Mouse (Mus musculus): Measurements from ENCODE around the gene Cald1. TPM values are rescaled to one million over a fixed set of nuclear protein-coding genes. Genes with fewer than 3 reads are reported as not detected.

The Cald1 gene
- polyA plus RNA-seq, 1 experiment, result 0.63 TPM

DNA sequence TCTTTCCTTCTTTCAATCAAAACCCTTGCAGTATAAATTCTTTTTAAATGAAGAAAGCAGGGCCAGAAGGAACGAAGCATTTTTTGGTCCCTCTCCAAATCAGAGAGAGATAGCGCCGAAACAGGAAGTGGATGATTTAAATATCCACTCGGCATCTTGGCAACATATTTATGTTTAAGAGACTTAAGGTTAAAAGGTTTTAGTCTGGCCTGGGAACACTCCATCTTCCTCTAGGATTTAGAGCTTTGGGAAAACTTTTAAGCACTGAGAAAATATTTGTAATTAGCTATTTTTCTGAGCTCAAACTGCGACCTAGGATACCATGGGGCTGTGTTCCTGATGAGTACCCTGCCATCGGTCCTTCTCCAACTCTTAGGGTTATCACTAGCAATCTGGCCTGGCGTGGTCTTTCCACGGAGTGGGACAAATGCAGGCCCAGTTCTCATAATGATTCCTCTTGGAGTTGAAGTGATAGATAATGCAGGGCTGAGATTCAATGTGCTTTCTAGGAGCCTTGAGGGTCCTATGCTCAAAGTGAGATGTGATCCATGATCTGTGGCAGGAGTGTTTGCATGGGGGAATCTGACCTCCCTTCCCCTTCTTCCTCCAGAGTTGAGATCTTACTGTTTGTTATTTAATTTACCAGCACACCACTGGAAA, 28.4 kb downstream of the Cald1 start:
- TF ChIP-seq TAL1 (IDR thresholded peaks at IDR 0.05; ENCODE audit: low read length) (no peak), GATA1 (IDR thresholded peaks at IDR 0.05; ENCODE audit: low read length) (no peak)

GRCm38 (mm10) chr6:34628131-34628530, 29.8 kb downstream of the Cald1 start:
- Histone ChIP-seq H3K4me1 (ENCODE audit: control insufficient read depth) (no peaks in the 10 kb centered on the region), H3K9me3 (ENCODE audit: control insufficient read depth, low read length) (no peaks in the 10 kb centered on the region), H3K4me3 (replicated peaks) (no peak overlapping the region), H3K27me3 (ENCODE audit: control insufficient read depth) (no peaks in the 10 kb centered on the region), H3K36me3 (ENCODE audit: control insufficient read depth) (no peaks in the 10 kb centered on the region)
- TF ChIP-seq GATA1 (IDR thresholded peaks at IDR 0.05; ENCODE audit: low read length), result no peak
- no peak for TF ChIP-seq TAL1 (IDR thresholded peaks at IDR 0.05; ENCODE audit: low read length)

More for the DNA sequence above, 28.4 kb downstream of the Cald1 start:
- H3K4me3 ChIP-seq (replicated peaks), result no peak overlapping the region
- H3K27me3 ChIP-seq (ENCODE audit: control insufficient read depth), result no peaks in the 10 kb centered on the region
- H3K9me3 ChIP-seq (ENCODE audit: control insufficient read depth, low read length), result no peaks in the 10 kb centered on the region
- no peaks in the 10 kb centered on the region for H3K4me1 ChIP-seq (ENCODE audit: control insufficient read depth)
- no peaks in the 10 kb centered on the region for H3K36me3 ChIP-seq (ENCODE audit: control insufficient read depth)

- Histone ChIP-seq H3K27me3 (ENCODE audit: control insufficient read depth) (no peaks in the 10 kb centered on the region), H3K4me3 (replicated peaks) (no peak overlapping the region), H3K36me3 (ENCODE audit: control insufficient read depth) (no peaks in the 10 kb centered on the region), H3K4me1 (ENCODE audit: control insufficient read depth) (no peaks in the 10 kb centered on the region), H3K9me3 (ENCODE audit: control insufficient read depth, low read length) (no peaks in the 10 kb centered on the region)
- TF ChIP-seq TAL1 (IDR thresholded peaks at IDR 0.05; ENCODE audit: low read length) (no peak), GATA1 (IDR thresholded peaks at IDR 0.05; ENCODE audit: low read length) (no peak)
Measured at GRCm38 (mm10) chr6:34633776-34634175, 35.5 kb downstream of the Cald1 start.

DNA sequence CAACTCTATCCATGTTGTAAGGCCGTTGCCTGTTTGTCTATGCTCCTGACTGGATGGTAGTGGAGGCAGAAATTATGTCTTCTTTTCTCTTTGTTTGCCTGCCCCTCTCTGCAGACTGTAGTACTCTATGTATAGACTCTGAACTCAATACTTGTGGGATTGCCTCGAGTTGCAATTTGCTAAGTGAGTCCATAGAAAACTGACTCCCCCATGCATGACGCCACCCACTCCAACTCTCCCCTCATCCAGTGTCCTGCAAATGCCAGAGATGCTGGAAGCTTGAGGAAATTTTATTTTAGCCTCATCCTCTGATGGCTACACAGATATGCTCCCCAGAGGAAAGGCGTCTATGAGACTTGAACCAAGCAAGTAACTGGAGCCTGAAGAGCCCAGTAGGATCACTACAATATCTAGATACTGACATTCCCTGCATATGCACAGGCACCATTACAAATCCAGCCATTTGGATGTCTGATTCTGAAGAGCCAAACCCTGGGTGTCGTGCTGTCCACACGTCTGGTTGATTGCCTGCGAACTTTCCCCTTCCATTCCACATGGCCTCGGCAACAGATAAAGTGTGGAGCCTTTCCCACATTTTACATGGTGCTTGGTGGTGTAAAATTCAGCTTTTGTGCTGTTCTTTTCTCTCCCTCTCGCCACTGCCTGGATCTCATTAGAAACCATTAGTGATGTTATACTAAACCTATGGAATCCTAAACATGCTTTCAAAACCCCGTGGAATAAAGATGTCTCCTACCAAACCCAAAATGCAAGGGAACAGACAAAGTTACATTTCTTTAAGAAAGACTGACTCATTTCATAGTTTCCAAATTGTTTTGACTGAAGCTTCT, 39.5 kb downstream of the Cald1 start:
- TF ChIP-seq TAL1 (IDR thresholded peaks at IDR 0.05; ENCODE audit: low read length) (no peak), GATA1 (IDR thresholded peaks at IDR 0.05; ENCODE audit: low read length) (no peak)
- H3K4me1 ChIP-seq (ENCODE audit: control insufficient read depth), result no peaks in the 10 kb centered on the region
- no peaks in the 10 kb centered on the region for H3K36me3 ChIP-seq (ENCODE audit: control insufficient read depth)
- no peak overlapping the region for H3K4me3 ChIP-seq (replicated peaks)
- H3K27me3 ChIP-seq (ENCODE audit: control insufficient read depth), result no peaks in the 10 kb centered on the region
- no peaks in the 10 kb centered on the region for H3K9me3 ChIP-seq (ENCODE audit: control insufficient read depth, low read length)

DNA sequence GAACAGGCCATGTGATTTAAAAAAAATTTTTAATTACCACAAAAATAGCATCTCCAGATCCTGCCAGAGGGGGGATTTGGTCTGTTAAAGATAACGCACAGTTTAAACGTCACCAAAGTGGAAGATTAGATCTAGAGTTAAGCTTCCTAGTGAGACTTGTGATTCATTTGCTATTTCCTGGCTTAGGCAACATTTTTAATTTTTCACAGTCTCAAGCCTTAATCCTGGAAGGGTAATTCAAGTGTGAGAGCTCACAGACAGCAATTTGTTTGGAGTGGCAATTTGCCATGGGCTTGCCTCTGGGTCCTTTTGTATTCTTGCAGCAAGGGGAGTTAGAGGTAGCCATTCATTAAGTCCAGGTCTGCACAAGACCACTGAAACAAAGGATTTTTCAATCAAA, 40.4 kb downstream of the Cald1 start:
- Histone ChIP-seq H3K4me3 (replicated peaks) (no peak overlapping the region), H3K9me3 (ENCODE audit: control insufficient read depth, low read length) (no peaks in the 10 kb centered on the region), H3K27me3 (ENCODE audit: control insufficient read depth) (no peaks in the 10 kb centered on the region), H3K4me1 (ENCODE audit: control insufficient read depth) (no peaks in the 10 kb centered on the region), H3K36me3 (ENCODE audit: control insufficient read depth) (no peaks in the 10 kb centered on the region)
- TF ChIP-seq GATA1 (IDR thresholded peaks at IDR 0.05; ENCODE audit: low read length), result no peak

GRCm38 (mm10) chr6:34640226-34640625, 41.9 kb downstream of the Cald1 start:
- Histone ChIP-seq H3K9me3 (ENCODE audit: control insufficient read depth, low read length) (no peaks in the 10 kb centered on the region), H3K27me3 (ENCODE audit: control insufficient read depth) (no peaks in the 10 kb centered on the region), H3K4me1 (ENCODE audit: control insufficient read depth) (no peaks in the 10 kb centered on the region), H3K4me3 (replicated peaks) (no peak overlapping the region), H3K36me3 (ENCODE audit: control insufficient read depth) (no peaks in the 10 kb centered on the region)
- no peak for TF ChIP-seq GATA1 (IDR thresholded peaks at IDR 0.05; ENCODE audit: low read length)
- TF ChIP-seq TAL1 (IDR thresholded peaks at IDR 0.05; ENCODE audit: low read length), result no peak

DNA sequence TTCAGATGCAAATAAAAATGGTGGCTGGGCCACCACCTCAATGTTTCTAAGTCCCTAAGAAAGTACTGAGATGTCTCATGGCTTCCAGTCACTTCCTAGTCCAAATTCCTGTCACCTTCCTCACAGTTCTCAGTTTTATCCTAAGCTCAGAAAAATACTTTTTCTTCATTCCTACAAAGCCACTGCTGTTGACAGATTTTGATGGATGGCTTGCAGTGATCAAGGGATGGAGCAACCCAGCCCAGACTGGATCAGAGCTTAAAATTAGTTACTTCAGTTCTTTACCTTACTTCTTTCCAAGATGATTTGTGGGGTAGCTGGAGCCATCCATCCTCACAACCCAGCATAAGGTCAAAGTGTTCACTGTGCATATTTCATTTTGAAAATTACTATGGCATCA, 42.8 kb downstream of the Cald1 start:
- no peaks in the 10 kb centered on the region for H3K9me3 ChIP-seq (ENCODE audit: control insufficient read depth, low read length)
- no peak overlapping the region for H3K4me3 ChIP-seq (replicated peaks)
- no peaks in the 10 kb centered on the region for H3K4me1 ChIP-seq (ENCODE audit: control insufficient read depth)
- no peaks in the 10 kb centered on the region for H3K36me3 ChIP-seq (ENCODE audit: control insufficient read depth)
- TF ChIP-seq GATA1 (IDR thresholded peaks at IDR 0.05; ENCODE audit: low read length) (no peak), TAL1 (IDR thresholded peaks at IDR 0.05; ENCODE audit: low read length) (no peak)
- H3K27me3 ChIP-seq (ENCODE audit: control insufficient read depth), result no peaks in the 10 kb centered on the region

DNA sequence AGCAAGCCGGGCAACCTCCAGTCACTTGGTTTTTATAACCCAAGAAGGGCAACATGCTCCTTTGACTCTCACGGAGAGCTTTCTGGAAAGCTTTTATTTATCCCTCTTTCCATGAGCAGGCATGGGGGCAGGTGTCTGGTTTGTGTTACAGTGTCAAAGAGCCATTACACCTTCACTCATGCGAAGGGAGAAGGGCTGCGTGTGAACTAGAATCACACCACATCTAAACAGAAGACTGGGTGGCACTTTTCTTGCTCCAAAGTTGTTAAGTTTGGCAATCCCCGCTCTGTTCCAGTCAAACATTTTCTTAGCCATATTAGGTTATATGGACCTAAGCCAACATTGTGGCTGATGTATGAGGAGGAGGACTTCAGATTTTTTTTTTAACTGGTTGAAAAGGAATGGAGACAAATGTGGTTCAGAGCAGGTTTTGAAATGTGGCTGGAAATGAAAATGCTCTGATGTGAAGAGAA, 43.8 kb downstream of the Cald1 start:
- H3K9me3 ChIP-seq (ENCODE audit: control insufficient read depth, low read length), result no peaks in the 10 kb centered on the region
- H3K27me3 ChIP-seq (ENCODE audit: control insufficient read depth), result no peaks in the 10 kb centered on the region
- H3K4me3 ChIP-seq (replicated peaks), result no peak overlapping the region
- TF ChIP-seq GATA1 (IDR thresholded peaks at IDR 0.05; ENCODE audit: low read length) (no peak), TAL1 (IDR thresholded peaks at IDR 0.05; ENCODE audit: low read length) (no peak)
- H3K36me3 ChIP-seq (ENCODE audit: control insufficient read depth), result no peaks in the 10 kb centered on the region
- no peaks in the 10 kb centered on the region for H3K4me1 ChIP-seq (ENCODE audit: control insufficient read depth)

- H3K4me1 ChIP-seq (ENCODE audit: control insufficient read depth), result no peaks in the 10 kb centered on the region
- no peak overlapping the region for H3K4me3 ChIP-seq (replicated peaks)
- no peaks in the 10 kb centered on the region for H3K27me3 ChIP-seq (ENCODE audit: control insufficient read depth)
- H3K9me3 ChIP-seq (ENCODE audit: control insufficient read depth, low read length), result no peaks in the 10 kb centered on the region
- no peaks in the 10 kb centered on the region for H3K36me3 ChIP-seq (ENCODE audit: control insufficient read depth)
- TF ChIP-seq GATA1 (IDR thresholded peaks at IDR 0.05; ENCODE audit: low read length) (no peak), TAL1 (IDR thresholded peaks at IDR 0.05; ENCODE audit: low read length) (no peak)
Measured at GRCm38 (mm10) chr6:34648017-34648787, 49.9 kb downstream of the Cald1 start.

Measured in erythroblast, embryonic 14.5 days (primary cell).